Mouse (Mus musculus): ENCODE results near the gene Ntan1.
"Not testable (repeated sequence)": the region's sequence is repeated elsewhere in the genome, so short reads cannot be mapped to it uniquely, and the experiment has no call there.

The Ntan1 gene

GRCm38 (mm10) chr16:13818560-13819393 is at the start of gene Ntan1:
Gene Ntan1, plus strand, starts transcription at chr16:13818845.
- peak; percentile 86 to 88 for DNase-seq (ENCODE audit: low read depth in 2 of 2, low spot score in 2 of 2)

- DNase-seq (ENCODE audit: low read depth in 2 of 2, low spot score in 2 of 2), result not testable (repeated sequence)
Measured at GRCm38 (mm10) chr16:13771603-13772002, 47.0 kb upstream of the Ntan1 start.

- not testable (repeated sequence) for DNase-seq (ENCODE audit: low read depth in 2 of 2, low spot score in 2 of 2)
Measured at GRCm38 (mm10) chr16:13772051-13772450, 46.6 kb upstream of the Ntan1 start.

- not testable (repeated sequence) for DNase-seq (ENCODE audit: low read depth in 2 of 2, low spot score in 2 of 2)
Measured at GRCm38 (mm10) chr16:13774011-13774410, 44.6 kb upstream of the Ntan1 start.

GRCm38 (mm10) chr16:13774651-13775050 is 44.0 kb upstream of the Ntan1 start:
- not testable (repeated sequence) for DNase-seq (ENCODE audit: low read depth in 2 of 2, low spot score in 2 of 2)

GRCm38 (mm10) chr16:13780353-13781036 is 38.1 kb upstream of the Ntan1 start, which contains the start of gene Rrn3:
Gene Rrn3, plus strand, starts transcription at chr16:13780708.
- DNase-seq (ENCODE audit: low read depth in 2 of 2, low spot score in 2 of 2), result peak; percentile 81 to 83

- DNase-seq (ENCODE audit: low read depth in 2 of 2, low spot score in 2 of 2), result no peak
Measured at GRCm38 (mm10) chr16:13781216-13781615, 37.4 kb upstream of the Ntan1 start.

- DNase-seq (ENCODE audit: low read depth in 2 of 2, low spot score in 2 of 2), result no peak
Measured at GRCm38 (mm10) chr16:13785932-13786331, 32.7 kb upstream of the Ntan1 start.

- DNase-seq (ENCODE audit: low read depth in 2 of 2, low spot score in 2 of 2), result not testable (repeated sequence)
Measured at GRCm38 (mm10) chr16:13793441-13793840, 25.2 kb upstream of the Ntan1 start.

GRCm38 (mm10) chr16:13796746-13797175 is 21.9 kb upstream of the Ntan1 start:
- DNase-seq (ENCODE audit: low read depth in 2 of 2, low spot score in 2 of 2), result peak; percentile 13 to 21

- no peak for DNase-seq (ENCODE audit: low read depth in 2 of 2, low spot score in 2 of 2)
Measured at GRCm38 (mm10) chr16:13801231-13801630, 17.4 kb upstream of the Ntan1 start.

GRCm38 (mm10) chr16:13804666-13805065 is 14.0 kb upstream of the Ntan1 start:
- DNase-seq (ENCODE audit: low read depth in 2 of 2, low spot score in 2 of 2), result no peak

GRCm38 (mm10) chr16:13807616-13808015 is 11.0 kb upstream of the Ntan1 start:
- DNase-seq (ENCODE audit: low read depth in 2 of 2, low spot score in 2 of 2), result no peak

- DNase-seq (ENCODE audit: low read depth in 2 of 2, low spot score in 2 of 2), result no peak
Measured at GRCm38 (mm10) chr16:13808410-13808809, 10.2 kb upstream of the Ntan1 start.

- no peak for DNase-seq (ENCODE audit: low read depth in 2 of 2, low spot score in 2 of 2)
Measured at GRCm38 (mm10) chr16:13812152-13812551, 6.5 kb upstream of the Ntan1 start.

GRCm38 (mm10) chr16:13813200-13813599 is 5.4 kb upstream of the Ntan1 start:
- DNase-seq (ENCODE audit: low read depth in 2 of 2, low spot score in 2 of 2), result no peak

GRCm38 (mm10) chr16:13819394-13819743 is 724 bp downstream of the Ntan1 start:
- no peak for DNase-seq (ENCODE audit: low read depth in 2 of 2, low spot score in 2 of 2)

GRCm38 (mm10) chr16:13819806-13820500 is 1.3 kb downstream of the Ntan1 start:
- no peak for DNase-seq (ENCODE audit: low read depth in 2 of 2, low spot score in 2 of 2)

GRCm38 (mm10) chr16:13820771-13821170 is 2.1 kb downstream of the Ntan1 start:
- DNase-seq (ENCODE audit: low read depth in 2 of 2, low spot score in 2 of 2), result no peak

GRCm38 (mm10) chr16:13825781-13826490 is 7.3 kb downstream of the Ntan1 start:
- DNase-seq (ENCODE audit: low read depth in 2 of 2, low spot score in 2 of 2), result no peak

- DNase-seq (ENCODE audit: low read depth in 2 of 2, low spot score in 2 of 2), result no peak
Measured at GRCm38 (mm10) chr16:13826511-13826910, 7.9 kb downstream of the Ntan1 start.

All from CD8-positive naive resting alpha-beta T cell, adult 2 months (primary cell).